Mouse (Mus musculus) embryo, embryonic 10.5 days (tissue): ENCODE measurements around the gene Cuedc1.
"Not testable (repeated sequence)": the region's sequence is repeated elsewhere in the genome, so short reads cannot be mapped to it uniquely, and the experiment has no call there.

ENCODE experiments used
- DNase-seq: peaks from one replicate; pipeline ENCODE4 v3.0.0-alpha.2; 2015; ENCODE audit warnings: low spot score

Cuedc1 gene

GRCm38 (mm10) chr11:88203712-88204532, 106.1 kb downstream of the Cuedc1 start, which contains the start of gene Mrps23:
TSS of gene Mrps23 (plus strand) at chr11:88204388.
- peak; percentile 96 for DNase-seq

- no peak for DNase-seq
Measured at GRCm38 (mm10) chr11:88204593-88205368, 106.9 kb downstream of the Cuedc1 start.

- DNase-seq = not testable (repeated sequence)
Measured at GRCm38 (mm10) chr11:88206576-88206975, 108.7 kb downstream of the Cuedc1 start.

- no peak for DNase-seq
Measured at GRCm38 (mm10) chr11:88207697-88208096, 109.8 kb downstream of the Cuedc1 start.

- DNase-seq = no peak
Measured at GRCm38 (mm10) chr11:88211824-88212582, 114.1 kb downstream of the Cuedc1 start.

GRCm38 (mm10) chr11:88213757-88214156, 115.9 kb downstream of the Cuedc1 start:
- DNase-seq = no peak

GRCm38 (mm10) chr11:88214881-88215831, 117.3 kb downstream of the Cuedc1 start:
- peak; percentile 40 for DNase-seq

- peak; percentile 87 for DNase-seq
Measured at GRCm38 (mm10) chr11:88216231-88216685, 118.4 kb downstream of the Cuedc1 start.

- DNase-seq = no peak
Measured at GRCm38 (mm10) chr11:88218155-88218554, 120.3 kb downstream of the Cuedc1 start.

GRCm38 (mm10) chr11:88218586-88218985, 120.7 kb downstream of the Cuedc1 start:
- DNase-seq = no peak

- no peak for DNase-seq
Measured at GRCm38 (mm10) chr11:88221929-88222475, 124.1 kb downstream of the Cuedc1 start.

GRCm38 (mm10) chr11:88227001-88227957, 129.4 kb downstream of the Cuedc1 start:
- no peak for DNase-seq

- DNase-seq = no peak
Measured at GRCm38 (mm10) chr11:88231213-88231790, 133.4 kb downstream of the Cuedc1 start.

GRCm38 (mm10) chr11:88233528-88234427, 135.9 kb downstream of the Cuedc1 start:
- no peak for DNase-seq

- DNase-seq = no peak
Measured at GRCm38 (mm10) chr11:88234789-88235188, 136.9 kb downstream of the Cuedc1 start.

- peak; percentile 76 for DNase-seq
Measured at GRCm38 (mm10) chr11:88235221-88236203, 137.7 kb downstream of the Cuedc1 start.

- no peak for DNase-seq
Measured at GRCm38 (mm10) chr11:88240275-88240674, 142.4 kb downstream of the Cuedc1 start.
